Mouse (Mus musculus): Measurements from ENCODE around the gene Bcl2l2. TPM values are rescaled to one million over a fixed set of nuclear protein-coding genes. Genes with fewer than 3 reads are reported as not detected.

The Bcl2l2 gene
- polyA plus RNA-seq, 1 experiment: 0.95 TPM

DNA sequence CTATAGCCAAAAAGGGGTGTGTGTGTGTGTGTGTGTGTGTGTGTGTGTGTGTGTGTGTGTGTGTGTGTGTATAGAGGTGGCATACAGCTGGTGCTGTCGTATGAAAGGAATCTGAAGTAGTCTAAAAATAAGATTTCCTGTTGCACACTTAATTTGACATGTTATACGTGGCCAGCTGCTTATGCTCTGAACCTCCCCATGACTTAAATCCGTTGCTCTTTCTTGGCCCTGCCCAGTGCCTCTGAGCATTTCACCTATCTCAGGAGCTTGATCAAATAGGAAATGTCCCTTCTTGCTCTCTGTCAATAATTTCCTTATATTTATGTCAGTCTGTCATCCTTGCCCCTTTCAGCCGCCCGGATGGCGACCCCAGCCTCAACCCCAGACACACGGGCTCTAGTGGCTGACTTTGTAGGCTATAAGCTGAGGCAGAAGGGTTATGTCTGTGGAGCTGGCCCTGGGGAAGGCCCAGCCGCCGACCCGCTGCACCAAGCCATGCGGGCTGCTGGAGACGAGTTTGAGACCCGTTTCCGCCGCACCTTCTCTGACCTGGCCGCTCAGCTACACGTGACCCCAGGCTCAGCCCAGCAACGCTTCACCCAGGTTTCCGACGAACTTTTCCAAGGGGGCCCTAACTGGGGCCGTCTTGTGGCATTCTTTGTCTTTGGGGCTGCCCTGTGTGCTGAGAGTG lies 990 bp downstream of the Bcl2l2 start:
- Histone ChIP-seq H3K4me3 (replicated peaks) (peak overlapping the region; percentile 59), H3K9me3 (ENCODE audit: control insufficient read depth, low read length) (peaks cover 5% of the 10 kb centered on the region), H3K4me1 (ENCODE audit: control insufficient read depth) (peaks cover 20% of the 10 kb centered on the region), H3K36me3 (ENCODE audit: control insufficient read depth) (peaks cover 4% of the 10 kb centered on the region; the same call in 1 of the 2 replicates), H3K27me3 (ENCODE audit: control insufficient read depth) (no peaks in the 10 kb centered on the region)
- TF ChIP-seq GATA1 (IDR thresholded peaks at IDR 0.05; ENCODE audit: low read length): no peak

DNA sequence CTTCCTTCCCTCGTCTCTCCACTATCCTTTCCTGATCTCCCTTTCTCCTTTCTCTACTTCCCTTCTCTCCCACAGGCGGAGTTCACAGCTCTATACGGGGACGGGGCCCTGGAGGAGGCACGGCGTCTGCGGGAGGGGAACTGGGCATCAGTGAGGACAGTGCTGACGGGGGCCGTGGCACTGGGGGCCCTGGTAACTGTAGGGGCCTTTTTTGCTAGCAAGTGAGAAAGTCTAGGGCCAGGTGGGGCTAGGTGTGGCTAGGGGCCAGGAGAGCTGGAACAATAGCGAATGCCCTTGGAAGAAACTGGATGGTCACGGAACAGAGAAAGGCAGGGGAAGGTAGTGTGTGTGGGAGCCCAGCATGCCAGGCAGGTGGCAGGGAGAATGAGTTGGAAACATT lies 2.1 kb downstream of the Bcl2l2 start:
- Histone ChIP-seq H3K4me3 (replicated peaks) (no peak overlapping the region), H3K9me3 (ENCODE audit: control insufficient read depth, low read length) (peaks cover 5% of the 10 kb centered on the region), H3K36me3 (ENCODE audit: control insufficient read depth) (peaks cover 4% of the 10 kb centered on the region; the same call in 1 of the 2 replicates), H3K4me1 (ENCODE audit: control insufficient read depth) (peaks cover 20% of the 10 kb centered on the region), H3K27me3 (ENCODE audit: control insufficient read depth) (no peaks in the 10 kb centered on the region)
- TF ChIP-seq GATA1 (IDR thresholded peaks at IDR 0.05; ENCODE audit: low read length): no peak
- TF ChIP-seq TAL1 (IDR thresholded peaks at IDR 0.05; ENCODE audit: low read length): no peak

DNA sequence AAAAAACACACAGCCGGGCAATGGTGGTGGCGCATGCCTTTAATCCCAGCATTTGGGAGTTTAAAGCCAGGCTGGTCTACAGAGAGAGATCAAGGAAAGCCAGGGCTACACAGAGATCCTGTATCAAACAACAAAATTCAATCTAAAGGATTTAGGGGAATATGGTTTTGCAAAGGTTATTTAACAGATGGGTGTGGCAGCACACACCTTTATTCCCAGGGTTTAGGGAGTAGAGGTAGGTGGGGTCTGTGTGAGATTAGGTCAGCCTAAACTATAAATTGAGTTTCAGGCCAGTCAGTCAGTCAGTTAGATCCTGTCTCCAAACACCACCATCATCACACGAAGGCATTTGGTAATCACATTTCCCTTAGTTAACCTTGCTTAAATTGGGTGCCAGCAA lies 9.0 kb downstream of the Bcl2l2 start, which contains the start of gene Pabpn1:
Pabpn1 (plus strand) TSS at position 301 of the 400 bp plus-strand sequence.
- H3K4me1 ChIP-seq (ENCODE audit: control insufficient read depth): peaks cover 32% of the 10 kb centered on the region
- H3K27me3 ChIP-seq (ENCODE audit: control insufficient read depth): no peaks in the 10 kb centered on the region
- no peaks in the 10 kb centered on the region for H3K9me3 ChIP-seq (ENCODE audit: control insufficient read depth, low read length)
- TF ChIP-seq TAL1 (IDR thresholded peaks at IDR 0.05; ENCODE audit: low read length): no peak
- no peak for TF ChIP-seq GATA1 (IDR thresholded peaks at IDR 0.05; ENCODE audit: low read length)
- H3K36me3 ChIP-seq (ENCODE audit: control insufficient read depth): peaks cover 27% of the 10 kb centered on the region
- H3K4me3 ChIP-seq (replicated peaks): peak within 1 kb of the TSS; percentile 90

DNA sequence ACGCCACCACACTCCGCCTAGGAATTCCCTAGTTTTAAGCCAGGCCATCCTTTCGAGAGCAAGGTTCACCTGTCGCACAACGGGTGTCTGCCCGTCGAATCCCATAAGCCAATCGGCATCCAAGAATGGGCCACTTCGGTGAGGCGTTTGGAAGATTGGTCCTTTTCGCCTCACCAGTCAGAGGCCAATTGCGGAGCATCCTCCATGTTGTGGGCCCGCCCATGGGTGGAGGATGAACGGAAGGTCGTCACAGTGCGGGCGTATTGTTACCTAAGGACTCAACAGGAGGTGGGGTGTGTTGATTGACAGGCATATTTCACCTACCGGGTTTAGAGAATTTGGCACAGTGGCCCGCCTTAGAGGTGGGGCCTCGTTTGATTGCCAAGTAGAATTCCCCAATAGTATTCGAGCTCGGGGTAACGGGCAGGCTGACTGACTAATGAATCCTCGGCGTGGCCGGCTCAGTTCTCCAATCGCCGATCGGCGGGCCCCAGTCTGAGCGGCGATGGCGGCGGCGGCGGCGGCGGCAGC lies 10.5 kb downstream of the Bcl2l2 start:
- Histone ChIP-seq H3K4me1 (ENCODE audit: control insufficient read depth) (peaks cover 33% of the 10 kb centered on the region), H3K4me3 (replicated peaks) (peak overlapping the region; percentile 90), H3K27me3 (ENCODE audit: control insufficient read depth) (no peaks in the 10 kb centered on the region), H3K9me3 (ENCODE audit: control insufficient read depth, low read length) (no peaks in the 10 kb centered on the region), H3K36me3 (ENCODE audit: control insufficient read depth) (peaks cover 41% of the 10 kb centered on the region)
- TF ChIP-seq GATA1 (IDR thresholded peaks at IDR 0.05; ENCODE audit: low read length): no peak
- TF ChIP-seq TAL1 (IDR thresholded peaks at IDR 0.05; ENCODE audit: low read length): no peak

DNA sequence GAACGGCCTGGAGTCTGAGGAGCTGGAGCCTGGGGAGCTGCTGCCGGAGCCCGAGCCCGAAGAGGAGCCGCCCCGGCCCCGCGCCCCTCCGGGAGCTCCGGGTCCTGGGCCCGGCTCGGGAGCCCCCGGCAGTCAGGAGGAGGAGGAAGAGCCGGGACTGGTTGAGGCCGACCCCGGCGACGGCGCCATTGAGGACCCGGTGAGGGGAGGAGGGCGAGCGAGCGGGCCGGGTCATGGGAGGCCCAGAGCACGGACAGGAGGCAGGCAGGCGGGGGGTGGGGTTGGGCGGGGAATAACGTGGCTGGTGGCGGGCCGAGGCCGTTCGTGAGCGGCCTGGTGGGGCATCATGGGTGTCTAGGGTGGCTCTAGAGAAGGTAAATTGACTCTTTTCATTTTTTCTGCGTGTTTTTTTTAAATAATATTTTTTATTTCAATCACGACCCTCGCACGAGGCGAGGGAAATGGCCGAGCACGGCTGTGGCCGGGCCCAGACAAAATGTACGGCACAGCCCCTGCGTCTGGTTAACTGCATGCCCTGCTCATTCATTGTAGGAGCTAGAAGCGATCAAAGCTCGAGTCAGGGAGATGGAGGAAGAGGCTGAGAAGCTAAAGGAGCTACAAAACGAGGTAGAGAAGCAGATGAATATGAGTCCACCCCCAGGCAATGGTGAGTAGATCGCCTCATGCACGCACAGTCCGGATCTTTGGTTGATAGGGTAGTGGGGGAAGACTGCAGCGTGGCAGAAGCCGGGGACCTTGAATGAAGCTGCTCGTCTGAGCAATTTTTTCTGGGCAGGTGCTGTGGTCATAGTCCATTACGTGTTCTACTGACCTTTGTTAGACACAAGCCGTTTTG lies 11.3 kb downstream of the Bcl2l2 start:
- H3K4me1 ChIP-seq (ENCODE audit: control insufficient read depth): peaks cover 33% of the 10 kb centered on the region
- no peaks in the 10 kb centered on the region for H3K27me3 ChIP-seq (ENCODE audit: control insufficient read depth)
- no peak for TF ChIP-seq GATA1 (IDR thresholded peaks at IDR 0.05; ENCODE audit: low read length)
- peaks cover 48% of the 10 kb centered on the region for H3K36me3 ChIP-seq (ENCODE audit: control insufficient read depth)
- peak overlapping the region; percentile 90 for H3K4me3 ChIP-seq (replicated peaks)
- no peaks in the 10 kb centered on the region for H3K9me3 ChIP-seq (ENCODE audit: control insufficient read depth, low read length)

DNA sequence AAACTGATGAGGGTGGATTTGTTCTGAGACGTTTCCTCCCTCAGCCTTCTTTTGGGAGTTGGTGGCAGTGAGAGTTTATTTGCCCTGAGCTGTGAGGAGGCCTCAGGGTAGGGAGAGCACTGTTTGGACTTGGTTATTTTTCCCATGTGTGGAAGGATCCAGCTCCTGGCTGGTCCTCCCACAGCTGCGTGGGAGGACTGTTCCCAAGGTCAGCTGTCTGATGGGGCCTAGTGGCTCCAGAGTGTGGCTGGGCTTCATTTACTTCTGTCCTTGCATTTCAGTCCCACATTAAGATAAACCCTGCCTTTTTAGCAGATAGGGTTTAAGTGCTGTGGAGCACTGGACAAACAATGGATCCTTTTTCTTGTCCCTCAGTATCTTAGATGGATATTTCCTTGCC lies 14.3 kb downstream of the Bcl2l2 start:
- Histone ChIP-seq H3K9me3 (ENCODE audit: control insufficient read depth, low read length) (no peaks in the 10 kb centered on the region), H3K36me3 (ENCODE audit: control insufficient read depth) (peaks cover 49% of the 10 kb centered on the region), H3K27me3 (ENCODE audit: control insufficient read depth) (no peaks in the 10 kb centered on the region), H3K4me1 (ENCODE audit: control insufficient read depth) (peaks cover 29% of the 10 kb centered on the region), H3K4me3 (replicated peaks) (no peak overlapping the region)
- no peak for TF ChIP-seq GATA1 (IDR thresholded peaks at IDR 0.05; ENCODE audit: low read length)
- TF ChIP-seq TAL1 (IDR thresholded peaks at IDR 0.05; ENCODE audit: low read length): no peak

DNA sequence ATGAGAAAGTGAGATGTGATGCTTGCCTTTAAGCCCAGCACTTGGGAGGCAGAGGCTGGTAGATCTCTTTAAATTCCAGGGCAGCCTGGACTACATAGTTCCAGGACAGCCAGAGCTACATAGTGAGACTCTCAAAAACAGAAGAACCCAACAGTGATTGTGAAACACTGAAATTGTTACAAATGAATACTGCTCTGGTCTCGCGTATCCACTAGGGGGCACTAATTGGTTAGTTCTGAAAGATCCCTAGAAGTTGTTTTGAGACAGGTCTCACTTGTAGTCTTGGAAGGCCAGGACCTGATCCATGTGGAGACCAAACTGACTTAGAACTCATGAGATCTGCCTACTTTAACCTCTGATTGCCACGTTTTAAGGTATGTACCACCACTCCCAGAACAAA lies 17.2 kb downstream of the Bcl2l2 start:
- TF ChIP-seq TAL1 (IDR thresholded peaks at IDR 0.05; ENCODE audit: low read length): no peak
- no peak for TF ChIP-seq GATA1 (IDR thresholded peaks at IDR 0.05; ENCODE audit: low read length)
- H3K36me3 ChIP-seq (ENCODE audit: control insufficient read depth): peaks cover 42% of the 10 kb centered on the region
- H3K4me3 ChIP-seq (replicated peaks): no peak overlapping the region
- peaks cover 9% of the 10 kb centered on the region for H3K4me1 ChIP-seq (ENCODE audit: control insufficient read depth)
- no peaks in the 10 kb centered on the region for H3K9me3 ChIP-seq (ENCODE audit: control insufficient read depth, low read length)
- H3K27me3 ChIP-seq (ENCODE audit: control insufficient read depth): no peaks in the 10 kb centered on the region

DNA sequence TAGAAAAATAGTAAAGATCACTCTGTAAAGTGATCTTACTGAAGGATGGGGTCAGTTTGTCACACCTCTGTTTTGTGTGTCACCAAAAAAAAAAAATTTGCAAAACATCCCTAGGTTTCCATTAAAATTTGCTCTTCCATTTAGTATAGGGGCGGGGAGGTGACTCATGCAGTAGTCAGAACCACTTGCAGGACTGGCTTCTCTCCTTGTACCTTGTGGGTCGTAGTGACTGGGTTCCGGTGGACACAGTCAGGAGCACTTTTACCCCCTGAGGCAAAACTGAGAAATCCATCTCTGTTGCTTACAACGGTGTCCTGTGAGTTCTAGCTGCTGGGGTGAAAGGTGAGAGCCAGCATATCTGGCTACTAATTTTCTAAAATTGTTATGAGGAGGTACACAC lies 20.5 kb downstream of the Bcl2l2 start:
- no peaks in the 10 kb centered on the region for H3K4me1 ChIP-seq (ENCODE audit: control insufficient read depth)
- H3K36me3 ChIP-seq (ENCODE audit: control insufficient read depth): peaks cover 9% of the 10 kb centered on the region
- no peaks in the 10 kb centered on the region for H3K9me3 ChIP-seq (ENCODE audit: control insufficient read depth, low read length)
- TF ChIP-seq TAL1 (IDR thresholded peaks at IDR 0.05; ENCODE audit: low read length): no peak
- no peak for TF ChIP-seq GATA1 (IDR thresholded peaks at IDR 0.05; ENCODE audit: low read length)
- H3K4me3 ChIP-seq (replicated peaks): no peak overlapping the region
- H3K27me3 ChIP-seq (ENCODE audit: control insufficient read depth): no peaks in the 10 kb centered on the region

DNA sequence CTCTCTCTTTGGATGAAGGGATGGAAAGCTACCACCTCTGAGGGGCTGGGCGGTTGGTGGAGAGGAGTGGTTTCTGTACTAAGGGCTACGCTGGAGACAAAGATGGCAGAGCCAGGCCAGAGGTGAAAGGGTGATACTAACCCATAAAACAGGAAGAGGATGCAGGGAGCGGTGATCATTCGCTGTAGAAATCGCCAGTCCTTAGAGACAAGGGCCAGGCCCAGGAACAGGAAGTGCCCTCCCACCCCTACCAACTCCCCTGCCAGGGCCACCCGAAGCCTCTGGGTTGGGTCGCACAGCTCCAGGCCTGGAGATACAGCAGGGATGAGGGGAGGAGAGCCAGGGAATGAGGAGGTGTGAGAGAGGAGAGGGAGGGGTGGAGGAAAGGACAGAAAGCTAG lies 25.5 kb downstream of the Bcl2l2 start:
- Histone ChIP-seq H3K27me3 (ENCODE audit: control insufficient read depth) (peaks cover 36% of the 10 kb centered on the region), H3K9me3 (ENCODE audit: control insufficient read depth, low read length) (peaks cover 4% of the 10 kb centered on the region; the same call in 1 of the 2 replicates), H3K36me3 (ENCODE audit: control insufficient read depth) (no peaks in the 10 kb centered on the region), H3K4me1 (ENCODE audit: control insufficient read depth) (no peaks in the 10 kb centered on the region), H3K4me3 (replicated peaks) (no peak overlapping the region)
- TF ChIP-seq TAL1 (IDR thresholded peaks at IDR 0.05; ENCODE audit: low read length) (no peak), GATA1 (IDR thresholded peaks at IDR 0.05; ENCODE audit: low read length) (no peak)
